Mouse (Mus musculus) heart, embryonic 16.5 days (tissue): ENCODE results near the gene Adamts13. TPM values are rescaled to one million over a fixed set of nuclear protein-coding genes. Genes with fewer than 3 reads are reported as not detected.

Source experiments
- ATAC-seq: fragments of 200-750 bp; cut with Nextera tagmentation; replicated peaks from 2 replicates; pipeline ENCODE4 v1.8.0; 2017; ENCODE audit warnings: moderate number of reproducible peaks; ENCODE audit not compliant: insufficient read depth, low FRiP score; ENCODE audit errors: extremely low read depth
- H3K27ac ChIP-seq: fragments of 300-500 bp; sonication (generic); 2 replicates; pipeline ENCODE4 v1.5.1; 2014; ENCODE audit warnings: mild to moderate bottlenecking, low read length, control low read depth, moderate library complexity
- H3K27me3 ChIP-seq: fragments of 300-500 bp; sonication (generic); 2 replicates; pipeline ENCODE4 v1.6.1; 2014; ENCODE audit warnings: low read length, mixed read lengths; ENCODE audit not compliant: control insufficient read depth, insufficient read depth
- H3K36me3 ChIP-seq: fragments of 300-500 bp; sonication (generic); 2 replicates; pipeline ENCODE4 v1.6.1; 2014; ENCODE audit not compliant: control insufficient read depth, insufficient read depth
- H3K4me1 ChIP-seq: fragments of 300-500 bp; sonication (generic); 2 replicates; pipeline ENCODE4 v1.6.1; 2014; ENCODE audit warnings: low read length, mixed read lengths; ENCODE audit not compliant: control insufficient read depth, insufficient read depth
- H3K4me2 ChIP-seq: fragments of 300-500 bp; sonication (generic); 2 replicates; pipeline ENCODE4 v1.6.1; 2014; ENCODE audit warnings: low read depth, mild to moderate bottlenecking, control low read depth, low read length
- H3K4me3 ChIP-seq: fragments of 300-500 bp; sonication (generic); 2 replicates; pipeline ENCODE4 v1.5.1; 2014; ENCODE audit warnings: mild to moderate bottlenecking, control low read depth, low read length
- H3K9ac ChIP-seq: fragments of 300-500 bp; sonication (generic); 2 replicates; pipeline ENCODE4 v1.6.1; 2014; ENCODE audit warnings: low read length, control low read depth
- H3K9me3 ChIP-seq: fragments of 300-500 bp; sonication (generic); replicated peaks from 2 replicates; pipeline ENCODE4 v1.6.1; 2016; ENCODE audit warnings: low read length; ENCODE audit not compliant: control insufficient read depth
- WGBS: fragments of 180-500 bp; shearing (Covaris S2); extraction: QIAGEN DNeasy Blood & Tissue Kit; methylation state at CpG from one replicate; pipeline ENCODE4 v1.1.7; 2014; 5-methylcytosine and 5-hydroxymethylcytosine counted together
- polyA plus RNA-seq: library from polyadenylated mRNA; unstranded; fragments of >200 nt; fragmentation: Nextera tagmentation; extraction: Ambion mirVana; gene quantifications from 2 replicates; pipeline ENCODE4 v1.2.1, GENCODE M21; 2015

Gene Adamts13
- polyA plus RNA-seq, 1 experiment from 2014 or later = not detected

DNA sequence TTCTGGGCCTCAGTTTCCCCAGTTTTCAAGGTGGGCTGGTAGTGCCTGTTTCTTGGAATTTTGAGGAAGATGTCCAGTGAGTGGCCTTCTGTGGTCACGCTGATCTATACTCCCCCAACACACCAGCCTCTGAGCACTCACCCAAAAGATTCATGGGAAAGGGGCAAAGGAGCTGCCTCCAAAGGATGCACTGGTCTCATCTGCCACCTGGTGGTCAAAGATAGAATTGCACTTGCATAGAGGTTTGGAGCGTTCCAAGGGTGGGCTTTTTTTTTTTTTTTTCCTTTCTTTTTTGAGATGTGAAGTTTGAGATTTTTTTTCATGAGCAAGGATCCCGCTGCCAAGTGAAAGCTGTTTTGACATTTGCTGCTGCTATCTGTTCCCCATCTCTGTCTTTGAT is 65.4 kb downstream of the Adamts13 start:
- WGBS = 0% methylated on average over 3 of the region's 3 CpGs
- H3K9me3 ChIP-seq = no peaks in the 10 kb centered on the region
- no peak for ATAC-seq

DNA sequence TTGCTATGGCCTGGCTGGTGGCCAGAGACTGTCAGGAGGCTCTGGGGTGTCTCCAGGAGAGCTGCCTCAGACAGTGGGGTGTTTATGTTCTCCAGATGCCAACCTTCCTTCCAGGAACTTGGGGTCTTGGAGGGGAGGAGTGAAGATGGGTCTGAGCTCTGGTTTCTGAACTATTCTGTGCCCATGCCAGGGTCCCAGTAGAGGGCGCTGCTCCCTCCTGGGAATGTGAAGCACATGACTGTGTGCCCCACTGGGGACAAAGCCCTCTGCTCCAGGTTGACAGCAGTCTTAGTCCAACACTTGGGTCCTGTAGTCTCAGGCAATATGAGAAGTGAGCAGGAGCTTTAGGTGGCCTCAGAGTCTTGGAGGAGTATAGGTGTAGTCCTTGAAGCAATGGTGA is 66.1 kb downstream of the Adamts13 start:
- H3K4me2 ChIP-seq = no peak overlapping the region
- no peak overlapping the region for H3K27ac ChIP-seq
- H3K9ac ChIP-seq = no peak overlapping the region
- no peaks in the 10 kb centered on the region for H3K36me3 ChIP-seq
- WGBS = 0% methylated on average over 1 of the region's 1 CpGs
- H3K4me1 ChIP-seq = no peaks in the 10 kb centered on the region
- no peaks in the 10 kb centered on the region for H3K9me3 ChIP-seq
- no peak overlapping the region for H3K4me3 ChIP-seq
- no peaks in the 10 kb centered on the region for H3K27me3 ChIP-seq
- no peak for ATAC-seq

More for the DNA sequence above, 65.4 kb downstream of the Adamts13 start:
- H3K4me1 ChIP-seq = no peaks in the 10 kb centered on the region
- no peak overlapping the region for H3K4me3 ChIP-seq
- H3K27ac ChIP-seq = no peak overlapping the region
- no peaks in the 10 kb centered on the region for H3K36me3 ChIP-seq
- no peak overlapping the region for H3K4me2 ChIP-seq
- H3K9ac ChIP-seq = no peak overlapping the region
- no peaks in the 10 kb centered on the region for H3K27me3 ChIP-seq

DNA sequence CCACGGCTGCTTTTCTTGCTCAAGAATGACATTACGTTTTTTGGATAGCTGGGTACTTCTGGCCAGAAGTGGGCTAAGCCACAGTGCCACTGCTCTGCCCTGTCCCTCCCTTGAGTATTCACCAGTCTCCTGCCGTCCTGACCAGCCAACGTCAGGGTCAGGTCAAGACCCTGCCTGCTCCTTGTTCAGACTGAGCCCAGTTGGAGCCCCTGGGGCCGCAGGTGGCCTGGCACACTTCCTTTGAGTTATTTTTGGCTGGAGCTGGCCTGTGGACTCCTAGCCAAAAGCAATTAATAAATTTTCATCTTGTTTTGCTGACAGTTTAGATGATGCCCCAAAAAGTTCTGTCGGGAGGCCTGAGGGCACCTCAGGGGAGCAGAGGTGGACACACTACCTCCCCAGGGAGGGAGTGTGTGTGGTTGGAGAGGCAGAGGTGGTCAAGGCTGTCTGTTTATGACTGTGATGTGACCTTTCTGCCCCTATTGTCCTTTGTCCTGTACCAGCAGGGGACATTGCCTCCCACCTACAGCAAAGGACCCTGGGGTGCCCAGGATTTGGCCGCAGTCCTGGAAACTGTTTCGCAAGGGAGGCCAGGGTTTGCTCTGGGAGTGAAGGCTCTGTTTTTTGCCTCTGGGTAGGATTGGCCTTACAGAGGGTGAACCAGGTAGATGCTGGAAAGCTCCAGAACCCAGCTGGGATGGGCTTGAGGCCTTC is 69.1 kb downstream of the Adamts13 start:
- Histone ChIP-seq H3K27me3 (no peaks in the 10 kb centered on the region), H3K4me1 (no peaks in the 10 kb centered on the region), H3K4me3 (no peak overlapping the region), H3K36me3 (no peaks in the 10 kb centered on the region), H3K27ac (no peak overlapping the region), H3K9me3 (no peaks in the 10 kb centered on the region), H3K4me2 (no peak overlapping the region), H3K9ac (no peak overlapping the region)
- WGBS = 64% methylated on average over 8 of the region's 8 CpGs
- no peak for ATAC-seq

DNA sequence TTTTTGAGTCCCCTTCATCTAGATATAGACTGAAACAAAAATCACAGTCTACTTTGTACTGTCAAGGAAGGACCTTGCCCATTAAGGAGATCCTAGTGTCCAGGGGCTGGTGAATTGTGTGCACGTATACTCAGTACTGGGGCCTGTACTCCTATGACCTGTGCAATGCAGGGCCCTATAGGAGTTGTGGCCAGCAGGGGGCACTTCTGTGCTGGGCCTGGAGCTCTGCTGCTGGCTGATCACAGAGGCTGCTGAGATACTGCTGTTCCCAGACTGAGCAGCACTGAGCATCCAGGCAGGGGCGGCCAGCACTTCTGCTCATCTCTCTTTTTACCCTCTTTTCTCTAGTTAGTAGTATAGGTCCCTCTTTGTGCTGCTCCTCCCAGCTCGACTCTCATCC is 70.2 kb downstream of the Adamts13 start:
- Histone ChIP-seq H3K36me3 (no peaks in the 10 kb centered on the region), H3K4me3 (no peak overlapping the region), H3K9ac (no peak overlapping the region), H3K4me2 (no peak overlapping the region), H3K9me3 (no peaks in the 10 kb centered on the region), H3K27me3 (no peaks in the 10 kb centered on the region), H3K27ac (no peak overlapping the region), H3K4me1 (no peaks in the 10 kb centered on the region)
- ATAC-seq = peak; percentile 85
- 15% methylated on average over 3 of the region's 3 CpGs for WGBS

DNA sequence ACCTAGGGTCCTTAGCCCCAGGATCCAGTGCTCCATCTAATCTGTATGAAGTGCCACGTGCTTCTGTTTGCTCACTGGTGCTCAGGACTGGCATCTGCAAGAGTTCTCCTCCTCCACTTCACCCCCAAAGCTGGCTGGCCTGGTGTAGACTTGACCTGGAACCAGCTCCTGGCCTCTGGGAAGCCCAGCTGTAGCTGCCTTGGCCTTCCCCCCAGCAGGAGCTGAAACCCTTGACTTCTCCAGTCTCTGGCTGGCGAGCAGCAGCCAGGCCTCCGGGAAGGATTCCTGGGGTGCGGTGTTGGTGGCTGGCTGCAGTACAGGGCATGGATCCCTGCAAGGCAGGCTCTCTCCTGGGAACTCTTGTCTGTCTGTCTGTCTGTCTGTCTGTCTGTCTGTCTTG is 71.0 kb downstream of the Adamts13 start:
- WGBS = 67% methylated on average over 4 of the region's 4 CpGs
- ATAC-seq = no peak
- Histone ChIP-seq H3K4me2 (no peak overlapping the region), H3K9ac (no peak overlapping the region), H3K4me3 (no peak overlapping the region), H3K36me3 (no peaks in the 10 kb centered on the region), H3K27me3 (no peaks in the 10 kb centered on the region), H3K9me3 (no peaks in the 10 kb centered on the region), H3K27ac (no peak overlapping the region), H3K4me1 (no peaks in the 10 kb centered on the region)

DNA sequence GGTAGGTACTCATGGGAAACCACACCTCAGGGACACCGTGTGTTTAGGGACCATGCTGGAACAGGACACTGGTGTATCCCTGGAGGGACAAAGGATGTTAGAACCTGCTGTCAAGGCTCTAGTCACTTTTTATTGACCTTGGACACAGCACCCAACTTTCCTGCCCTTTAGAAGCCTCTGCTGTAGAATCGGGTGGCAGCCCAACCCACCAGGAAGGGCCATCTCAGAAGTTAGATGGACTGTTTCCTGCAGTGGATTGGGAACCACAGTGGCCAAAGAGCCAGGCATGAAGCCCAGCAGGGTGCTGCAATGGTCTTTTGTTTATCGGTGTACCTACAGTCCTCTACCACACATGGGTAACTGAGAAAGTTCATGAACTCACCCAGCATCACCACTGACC is 71.4 kb downstream of the Adamts13 start:
- Histone ChIP-seq H3K9ac (no peak overlapping the region), H3K36me3 (no peaks in the 10 kb centered on the region), H3K4me2 (no peak overlapping the region), H3K4me1 (no peaks in the 10 kb centered on the region), H3K9me3 (no peaks in the 10 kb centered on the region), H3K27me3 (no peaks in the 10 kb centered on the region), H3K4me3 (no peak overlapping the region), H3K27ac (no peak overlapping the region)
- WGBS = 83% methylated on average over 3 of the region's 3 CpGs
- no peak for ATAC-seq

DNA sequence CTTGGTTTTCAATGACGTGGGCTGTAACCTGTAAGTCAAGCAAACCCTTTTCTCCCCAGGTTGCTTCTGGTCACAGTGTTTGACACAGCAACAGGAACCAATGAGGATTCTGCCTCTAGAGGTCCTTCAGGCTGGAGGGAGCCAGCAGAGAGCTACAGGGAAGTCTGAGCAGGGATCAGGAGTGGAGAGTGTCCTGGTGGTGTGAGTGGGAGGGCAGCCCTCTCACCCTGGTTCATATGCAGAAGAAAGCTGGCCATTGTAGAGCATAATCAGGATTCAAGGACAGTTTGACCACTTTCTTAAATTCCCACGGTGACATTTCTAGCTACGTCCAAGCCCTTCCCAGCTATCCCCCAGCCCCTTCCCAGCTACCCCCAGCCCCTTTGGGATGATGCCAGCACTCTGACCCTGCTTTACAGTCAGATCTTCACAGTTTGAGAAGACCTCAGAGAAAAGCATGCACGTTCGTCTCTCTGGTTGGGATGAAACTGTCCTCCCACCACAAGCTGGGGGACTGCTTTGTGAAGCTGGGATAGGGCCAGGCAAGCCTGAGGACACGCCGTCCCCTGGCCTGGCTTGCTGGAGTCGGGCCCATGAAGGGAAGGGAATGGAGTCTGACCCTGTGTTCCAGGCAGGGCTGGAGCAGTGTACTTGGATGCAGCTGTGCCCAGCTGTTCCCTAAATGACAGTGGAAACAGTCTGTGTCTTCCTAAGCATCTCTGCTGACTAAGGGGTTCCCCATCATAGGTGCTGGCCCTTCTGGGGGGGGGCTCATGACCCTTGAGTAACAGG is 73.0 kb downstream of the Adamts13 start:
- WGBS = 66% methylated on average over 8 of the region's 8 CpGs
- H3K36me3 ChIP-seq = no peaks in the 10 kb centered on the region
- H3K4me2 ChIP-seq = no peak overlapping the region
- H3K4me1 ChIP-seq = no peaks in the 10 kb centered on the region
- H3K27me3 ChIP-seq = no peaks in the 10 kb centered on the region
- H3K27ac ChIP-seq = no peak overlapping the region
- peak; percentile 26; the same call in 1 of the 2 replicates for ATAC-seq
- no peak overlapping the region for H3K4me3 ChIP-seq
- no peaks in the 10 kb centered on the region for H3K9me3 ChIP-seq
- H3K9ac ChIP-seq = no peak overlapping the region

DNA sequence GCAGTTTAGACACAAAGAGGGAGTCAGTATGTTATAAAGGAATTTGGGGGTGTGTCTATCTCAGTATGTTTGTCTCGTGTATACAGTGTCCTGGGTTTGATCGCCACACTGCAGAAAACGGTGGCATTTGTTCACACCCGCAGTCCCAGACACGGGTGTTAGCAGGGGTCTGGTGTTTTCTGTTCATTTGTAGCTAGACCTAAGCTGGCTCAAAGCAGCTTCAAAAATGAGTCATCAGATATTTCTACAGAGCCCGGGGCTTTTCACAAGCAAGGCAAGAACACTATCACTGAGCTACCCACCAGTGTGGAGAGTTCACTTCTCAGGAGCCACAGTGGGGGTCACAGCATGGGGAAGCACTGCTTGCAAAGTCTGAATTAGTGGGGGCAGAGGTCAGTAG is 76.2 kb downstream of the Adamts13 start:
- Histone ChIP-seq H3K4me3 (no peak overlapping the region), H3K4me2 (no peak overlapping the region), H3K27ac (no peak overlapping the region), H3K27me3 (no peaks in the 10 kb centered on the region), H3K9ac (no peak overlapping the region), H3K36me3 (no peaks in the 10 kb centered on the region), H3K4me1 (no peaks in the 10 kb centered on the region), H3K9me3 (no peaks in the 10 kb centered on the region)
- ATAC-seq = no peak
- WGBS = 66% methylated on average over 6 of the region's 6 CpGs

DNA sequence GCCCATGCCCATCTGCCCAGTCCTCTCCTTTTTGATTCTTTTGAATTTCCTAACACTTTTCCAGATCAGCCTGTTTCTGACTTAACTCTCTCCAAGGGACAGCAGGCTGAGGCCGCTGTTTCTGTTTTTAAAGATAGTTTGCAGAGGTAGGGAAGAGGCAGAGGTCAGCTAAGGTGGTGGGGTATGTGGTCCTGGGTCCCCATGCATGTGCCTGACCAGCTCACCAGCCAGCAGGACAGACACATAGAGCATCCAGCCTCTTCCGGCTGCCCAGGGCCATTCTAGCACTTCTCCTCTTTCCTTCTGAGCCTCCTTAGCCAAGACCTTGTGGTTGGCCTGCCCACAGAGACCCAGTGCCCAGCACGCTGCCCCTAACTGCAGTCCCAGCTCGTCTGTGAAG is 85.0 kb downstream of the Adamts13 start:
- Histone ChIP-seq H3K9me3 (no peaks in the 10 kb centered on the region), H3K36me3 (no peaks in the 10 kb centered on the region), H3K4me3 (no peak overlapping the region), H3K4me1 (peaks cover 18% of the 10 kb centered on the region), H3K27me3 (no peaks in the 10 kb centered on the region), H3K9ac (no peak overlapping the region), H3K27ac (no peak overlapping the region), H3K4me2 (no peak overlapping the region)
- WGBS = 53% methylated on average over 4 of the region's 4 CpGs
- no peak for ATAC-seq
